In the genomic region with DNA sequence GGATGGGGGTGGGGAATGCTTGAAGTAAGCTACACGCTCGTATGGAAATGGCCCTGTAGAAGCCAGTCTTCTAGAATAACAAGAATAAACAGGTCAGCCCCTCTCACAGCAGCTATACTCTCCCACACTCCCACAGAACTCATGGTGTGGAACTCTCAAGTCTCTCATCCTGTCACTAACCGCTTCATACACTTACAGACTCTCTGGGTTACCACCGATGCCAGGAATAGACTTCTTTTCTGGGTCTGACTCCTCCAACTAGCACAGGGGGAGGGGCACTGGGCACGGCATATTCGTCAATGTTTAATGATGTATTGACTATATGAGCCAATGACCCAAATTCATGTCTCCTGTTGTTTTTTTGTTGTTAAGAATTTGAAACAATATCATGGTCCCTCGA, we compare ENCODE assay signal across 21 mouse cellular contexts. TPM values are rescaled to one million over a fixed set of nuclear protein-coding genes. Genes with fewer than 3 reads are reported as not detected.
A peak's percentile ranks its signal among the peaks of the same experiment; 100 is the strongest.
DNase-seq lines count a peak whose midpoint lies in the region; ATAC-seq and TF ChIP-seq lines count a peak whose summit lies in the region.
"Had no signal": no experiment of that assay in that cellular context is flagged by ENCODE, and none has a peak within 500 bp of the region (broad histone marks: within the 10 kb centered on the region; RNA-seq: fewer than 3 reads in every experiment).

No protein-coding gene starts in this region.

- no peak overlapping the region for H3K4me3 ChIP-seq in left cerebral cortex, adult 2 months
- H3K4me3 ChIP-seq: embryonic facial prominence, embryonic 12.5 days; heart, embryonic 15.5 days; hindbrain, embryonic 13.5 days; limb, embryonic 15.5 days; midbrain, embryonic 10.5 days; myocyte had no signal

- ATAC-seq in CD4-positive, CD25-positive, alpha-beta regulatory T cell, adult 4 months = no peak
- ATAC-seq: forebrain, postnatal 0 days; midbrain, embryonic 16.5 days had no signal

- peak overlapping the region; percentile 44; the same call in 1 of the 2 replicates for H3K27ac ChIP-seq in left cerebral cortex, adult 2 months
- H3K27ac ChIP-seq: embryonic facial prominence, embryonic 12.5 days; heart, embryonic 15.5 days; hindbrain, embryonic 13.5 days; limb, embryonic 15.5 days; midbrain, embryonic 10.5 days had no signal

- no peak for TF ChIP-seq CTCF in left cerebral cortex, adult 2 months (IDR thresholded peaks at IDR 0.05)

- DNase-seq in CD4-positive, CD25-positive, alpha-beta regulatory T cell, adult 2 months (ENCODE audit: low read depth, low spot score) = peak; percentile 56
- no peak for DNase-seq in left cerebral cortex, adult 2 months (ENCODE audit: extremely low spot score in 1 of 2, low spot score in 2 of 2)
- no peak for DNase-seq in left cerebral cortex, postnatal 4 days
- peak; percentile 73 for DNase-seq in A20 (ENCODE audit: low read depth, low spot score)
- DNase-seq in naive thymus-derived CD4-positive, alpha-beta T cell, adult 2 months (ENCODE audit: low read depth) = peak; percentile 40
- no peak for DNase-seq in right cerebral cortex, adult 18-20 months
- DNase-seq in cerebellum, postnatal 14 days = no peak
- DNase-seq: adrenal gland, postnatal 10 days; cerebellum, adult 8-10 months; forebrain, postnatal 0 days; heart, postnatal 36 days; lung, adult 18-20 months; lung, postnatal 10 days had no signal

- intact Hi-C loops in left cerebral cortex, adult 2 months (cut with DNase I) = no loop called here
- intact Hi-C loops in left cerebral cortex, postnatal 4 days (cut with DNase I) = no loop called here

RNA-seq across cellular contexts. Expression of gene Cyfip2, which starts 5.9 kb away (rescaled TPM):
- polyA plus RNA-seq in CD4-positive, CD25-positive, alpha-beta regulatory T cell, adult 4 months (2017; shearing (Covaris generic)) = 10 to 100 TPM; 62.3 to 90.1 TPM
- 100 to 1,000 TPM; 606 to 614 TPM for total RNA-seq in left cerebral cortex, adult 2 months (2021)
- 100 to 1,000 TPM; 212 to 214 TPM for total RNA-seq in left cerebral cortex, postnatal 4 days (2021)

Comparison
In these comparisons a context has a peak if more than half of its experiments do, and no peak if none do; other contexts are left out.
1. DNase-seq: peak in CD4-positive, CD25-positive, alpha-beta regulatory T cell, adult 2 months (single experiment), A20 (single experiment) and naive thymus-derived CD4-positive, alpha-beta T cell, adult 2 months (single experiment); none in left cerebral cortex, adult 2 months (0 of 2), left cerebral cortex, postnatal 4 days (single experiment), right cerebral cortex, adult 18-20 months (single experiment) and cerebellum, postnatal 14 days (0 of 2).